Mouse (Mus musculus): ENCODE measurements around the gene Fam206a.

DNA sequence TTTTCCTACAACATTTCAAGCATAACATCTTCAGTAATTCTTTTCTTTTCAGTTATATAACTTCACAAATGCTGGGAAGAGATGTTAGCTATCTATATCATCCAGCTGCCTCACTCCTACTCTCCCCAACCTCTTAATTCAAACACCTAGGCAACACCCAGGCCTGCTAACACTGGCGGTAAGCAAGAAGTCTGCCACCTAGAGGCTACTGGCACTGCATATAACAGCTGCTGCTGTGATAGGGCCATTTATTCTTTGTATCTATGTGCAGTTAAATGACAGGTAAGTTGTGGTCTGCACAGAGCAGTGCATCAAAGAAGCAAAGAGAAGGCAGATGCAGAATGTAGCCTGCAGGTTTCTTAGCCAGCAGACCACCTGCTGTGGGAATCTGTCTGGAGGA, 10.8 kb upstream of the Fam206a start:
- no peak for TF ChIP-seq CTCF (IDR thresholded peaks at IDR 0.05; ENCODE audit: control insufficient read depth, insufficient read depth, insufficient replicate concordance, low read depth, low read length)
- TF ChIP-seq POLR2A (IDR thresholded peaks at IDR 0.05; ENCODE audit: control insufficient read depth, low read depth, low read length) = no peak

Data from testis, adult 2 months (tissue).